Mouse (Mus musculus) ES-CJ7 (cell line): Measurements from ENCODE around the gene Myt1l.

Experiments used
- DNase-seq: peaks from one replicate; pipeline ENCODE4 v3.0.0; 2011; ENCODE audit warnings: low read depth, low spot score

Myt1l gene

DNA sequence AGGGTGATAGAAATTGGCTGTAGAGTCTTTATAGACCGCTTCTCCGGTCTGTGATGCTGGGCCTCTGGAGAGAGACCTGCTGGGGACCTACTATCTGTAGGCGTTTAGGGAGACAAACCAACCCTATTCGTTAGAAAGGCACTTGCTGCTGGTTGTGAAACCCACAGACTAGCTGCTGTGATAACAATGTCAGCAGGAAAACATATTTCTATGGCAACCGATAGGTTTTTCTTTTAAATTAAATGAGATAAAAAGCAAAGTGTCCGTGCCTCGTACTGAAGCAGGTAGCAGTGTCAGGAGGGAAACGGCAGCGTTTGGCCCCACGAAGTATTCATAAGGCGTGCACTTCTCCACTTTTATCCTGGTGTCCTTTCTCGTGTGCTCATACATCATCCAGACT lies 127.5 kb downstream of the Myt1l start:
- no peak for DNase-seq

DNA sequence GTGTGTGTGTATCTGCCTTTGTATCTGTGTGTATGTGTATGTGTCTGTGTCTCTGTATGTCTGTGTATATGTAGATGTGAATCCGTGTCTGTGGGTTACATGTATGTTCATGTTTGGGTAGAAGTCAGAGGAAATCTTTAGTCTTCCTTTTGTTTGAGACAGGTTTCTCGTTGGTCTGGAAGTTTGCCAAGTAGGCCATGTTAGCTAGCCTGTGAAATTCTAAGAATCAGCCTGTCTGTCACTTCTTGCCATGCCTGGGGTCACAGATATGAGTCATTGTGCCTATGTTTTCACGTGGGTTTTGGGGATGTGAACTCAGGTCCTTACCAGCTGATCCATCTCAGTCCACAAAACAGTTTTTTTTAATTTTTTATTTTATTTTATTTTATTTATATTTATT lies 128.9 kb downstream of the Myt1l start:
- no peak for DNase-seq

DNA sequence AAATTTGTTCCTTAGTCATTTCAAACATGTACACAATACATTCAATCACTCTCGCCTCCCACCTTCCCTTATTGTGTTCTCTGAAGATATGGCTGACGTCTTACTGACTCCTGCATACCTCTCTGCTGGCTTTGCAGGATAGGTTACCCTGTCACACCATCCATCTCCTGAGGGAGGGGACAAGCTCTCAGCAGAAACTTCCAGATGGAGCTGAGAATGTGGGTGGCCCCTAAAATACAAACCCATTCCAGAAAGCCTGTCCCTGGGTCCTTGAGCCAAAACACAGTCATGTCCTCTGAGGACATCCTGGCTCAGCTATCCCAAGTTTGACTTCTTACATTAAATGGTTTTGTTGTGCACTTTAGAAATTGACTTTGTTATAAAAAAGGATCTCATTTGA lies 129.7 kb downstream of the Myt1l start:
- no peak for DNase-seq

DNA sequence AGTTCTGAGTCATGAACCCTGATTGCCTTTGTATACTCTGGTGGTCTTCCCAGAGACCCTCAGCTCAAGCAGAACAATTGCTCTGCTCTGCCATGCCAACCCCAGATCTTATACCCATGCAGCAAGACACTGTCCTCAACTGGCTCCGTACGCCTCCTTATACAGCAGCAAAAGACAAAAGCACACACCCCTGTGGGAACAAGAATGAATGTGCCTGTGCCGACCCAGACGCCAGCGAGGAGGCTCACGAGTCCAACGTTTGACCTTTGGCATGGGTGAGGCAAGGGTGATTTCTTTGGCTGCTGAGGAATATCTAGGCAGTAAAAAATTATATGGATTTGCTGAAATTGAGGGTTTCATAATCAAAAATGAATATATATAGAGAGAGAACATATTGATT lies 143.8 kb downstream of the Myt1l start:
- no peak for DNase-seq

DNA sequence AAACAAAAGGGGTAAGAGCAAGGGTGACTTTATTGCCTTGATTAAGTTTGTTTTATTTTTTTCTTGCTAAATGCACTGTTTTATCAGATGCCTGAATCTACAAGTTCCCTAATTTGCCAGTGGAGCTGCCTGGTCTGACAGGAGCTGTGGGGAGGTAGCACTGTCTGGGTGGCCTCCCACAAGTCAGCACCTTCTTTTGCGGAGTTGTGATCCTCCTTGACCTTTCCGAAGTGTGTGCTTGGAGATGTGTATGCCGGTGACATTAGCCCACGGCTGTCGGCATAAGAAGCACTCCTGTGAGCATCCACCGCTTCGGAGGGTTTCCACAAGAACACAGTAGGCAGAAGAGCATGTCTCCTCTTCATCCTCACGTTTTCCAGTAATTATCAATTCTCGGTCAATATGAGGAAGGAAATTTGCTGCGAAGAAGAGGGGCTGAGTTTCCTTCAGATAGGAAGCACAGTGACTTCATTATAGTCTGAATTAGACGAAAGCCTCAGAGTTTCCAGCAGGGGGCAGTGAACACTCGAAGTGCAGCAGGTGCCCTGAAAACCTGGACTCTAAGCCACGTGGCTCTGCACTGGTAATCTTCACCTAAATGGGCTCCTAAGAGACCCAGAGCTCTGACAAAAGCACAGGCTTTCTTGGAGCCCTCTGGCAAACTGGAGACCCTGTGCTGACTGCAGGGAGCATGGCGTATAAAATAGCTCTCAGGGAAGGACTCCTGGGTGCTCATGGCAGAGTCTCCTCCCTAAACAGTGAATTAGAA lies 147.6 kb downstream of the Myt1l start:
- peak; percentile 53 for DNase-seq

DNA sequence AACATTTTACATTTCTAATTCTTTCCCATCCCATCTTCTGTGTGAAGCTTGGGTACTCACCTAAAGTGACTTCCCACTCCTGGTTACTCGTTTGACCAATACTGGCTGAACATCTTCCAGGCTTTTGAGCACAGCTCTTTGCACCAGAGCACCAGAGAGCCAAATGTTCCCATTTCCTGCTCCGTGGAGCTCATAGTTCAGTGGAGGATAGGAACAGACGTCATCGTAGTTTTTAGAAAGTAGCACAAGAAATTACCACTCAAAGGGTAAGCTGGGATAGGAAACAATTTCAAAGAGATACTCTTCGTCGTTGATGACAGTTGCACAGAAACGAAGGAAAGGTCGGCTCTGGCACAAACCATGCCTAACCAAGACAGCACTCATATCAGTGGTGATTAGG lies 154.2 kb downstream of the Myt1l start:
- DNase-seq = no peak

DNA sequence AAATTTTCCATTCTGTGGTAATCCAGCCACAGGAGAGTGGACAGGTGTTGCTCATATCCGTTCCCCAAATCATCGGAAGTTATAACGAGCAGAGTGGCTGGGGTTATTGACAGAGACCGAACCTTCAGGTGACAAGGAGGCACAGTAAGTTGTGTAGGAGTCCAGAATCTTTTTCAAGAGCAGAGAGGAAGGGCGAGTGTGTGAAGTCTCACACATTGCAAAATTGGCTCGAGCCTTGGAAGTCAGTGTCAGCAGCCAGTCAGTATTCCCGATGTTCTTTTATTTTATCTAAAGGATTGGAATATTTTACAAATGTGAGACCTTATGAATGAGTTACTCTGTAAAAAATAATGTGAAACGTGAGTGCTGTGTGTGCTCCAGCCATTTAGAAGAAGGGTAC lies 154.8 kb downstream of the Myt1l start:
- DNase-seq = no peak

DNA sequence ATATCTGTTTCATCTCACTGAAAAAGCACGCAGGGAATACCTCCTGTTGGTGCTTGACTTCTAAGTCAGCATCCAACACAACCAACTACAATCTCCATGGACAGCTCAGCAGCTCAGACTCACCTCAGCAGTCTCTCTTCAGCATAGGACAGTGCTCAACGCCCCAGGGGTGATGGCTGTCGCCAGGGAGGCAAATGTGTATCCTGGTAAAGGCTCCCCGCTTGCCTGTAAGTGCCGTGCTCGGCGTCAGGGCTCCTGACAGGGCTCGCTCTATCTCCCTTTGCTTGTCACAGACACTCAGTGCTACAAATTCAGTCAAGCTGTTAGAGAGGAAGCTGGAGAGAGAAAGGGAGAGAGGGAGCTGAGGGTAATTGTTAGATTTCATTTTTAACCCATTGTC lies 158.1 kb downstream of the Myt1l start:
- DNase-seq = no peak

DNA sequence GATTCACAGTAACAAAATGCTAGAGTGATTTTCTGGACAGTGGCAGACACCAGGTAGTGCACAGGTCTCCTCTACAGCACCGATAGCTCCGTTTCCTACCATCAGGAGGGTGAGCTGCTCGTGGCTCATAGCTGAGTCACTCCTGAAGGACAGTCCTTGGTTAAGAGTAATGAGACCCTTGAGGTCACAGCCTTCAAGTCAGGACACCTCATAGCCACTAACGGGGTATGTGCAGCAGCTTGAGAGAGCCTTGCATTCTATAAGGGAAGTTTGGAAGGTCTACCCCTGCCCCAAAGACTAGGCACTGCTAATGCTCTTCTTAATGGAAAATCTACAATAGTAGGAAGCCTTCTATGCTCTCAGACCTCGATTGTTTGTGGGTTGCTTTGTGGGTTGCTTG lies 163.4 kb downstream of the Myt1l start:
- DNase-seq = no peak

DNA sequence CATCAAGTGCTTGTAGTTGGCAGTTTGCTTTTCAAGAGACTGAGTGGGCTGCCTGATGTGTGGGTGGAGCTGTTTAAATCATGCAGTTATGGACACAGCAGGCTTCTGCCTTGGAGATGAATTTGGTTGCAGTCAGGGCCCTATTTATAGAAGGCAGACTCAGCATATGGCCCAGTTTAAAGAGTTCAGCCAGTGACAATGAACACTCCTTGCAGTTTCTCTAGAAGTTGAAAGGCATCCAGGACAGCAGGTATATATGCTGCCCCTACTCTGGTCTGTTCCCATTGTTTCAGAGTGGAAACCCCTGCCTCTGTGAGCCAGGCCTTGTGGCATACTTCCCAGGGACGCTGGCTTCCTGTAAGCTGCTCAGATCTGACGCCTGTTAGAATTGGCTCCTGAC lies 167.0 kb downstream of the Myt1l start:
- no peak for DNase-seq

DNA sequence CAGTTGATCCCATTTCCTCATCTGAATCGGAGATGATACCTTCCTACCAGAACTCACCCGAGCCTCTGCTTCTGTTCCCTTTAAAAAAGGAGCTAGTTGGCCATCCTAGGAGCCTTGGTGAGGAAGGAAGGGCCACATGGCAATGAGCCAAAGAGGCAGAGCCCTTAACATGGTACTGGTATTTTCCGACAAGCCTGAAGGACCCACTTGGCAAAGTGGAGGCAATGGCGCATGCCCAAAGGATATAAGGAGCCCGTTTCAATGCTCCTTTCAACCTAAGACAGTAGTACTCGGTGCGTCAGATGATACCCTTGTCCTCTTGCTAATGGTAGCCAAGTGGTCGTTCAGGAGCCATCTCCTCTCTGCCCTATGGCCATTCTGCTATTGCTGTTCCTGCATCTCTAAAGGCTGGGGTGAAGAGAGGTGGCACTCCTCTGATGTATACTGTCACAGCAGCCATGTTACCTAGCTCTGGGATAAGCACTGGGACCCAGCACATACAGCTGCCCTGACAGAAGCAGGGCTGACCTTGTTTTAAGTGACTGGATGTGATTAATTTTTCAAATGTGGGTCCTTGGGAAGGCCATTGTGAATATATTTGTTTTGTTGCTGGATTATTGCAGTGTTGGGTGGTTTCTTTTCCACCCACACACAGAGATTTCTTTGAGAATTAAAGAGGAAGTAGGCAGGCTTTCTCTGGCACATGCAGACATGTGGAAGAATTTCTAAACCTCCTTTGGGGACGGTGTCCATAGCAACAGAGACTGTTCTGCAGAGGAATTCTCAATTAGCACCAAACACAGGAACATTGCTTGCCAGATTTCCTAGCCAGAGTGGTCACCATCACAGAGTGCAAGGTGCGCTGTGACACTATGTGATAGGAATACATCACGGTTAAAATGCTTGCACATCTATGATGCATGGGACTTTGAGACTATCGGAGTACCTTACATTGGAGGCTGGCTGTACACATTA lies 169.6 kb downstream of the Myt1l start:
- no peak for DNase-seq

DNA sequence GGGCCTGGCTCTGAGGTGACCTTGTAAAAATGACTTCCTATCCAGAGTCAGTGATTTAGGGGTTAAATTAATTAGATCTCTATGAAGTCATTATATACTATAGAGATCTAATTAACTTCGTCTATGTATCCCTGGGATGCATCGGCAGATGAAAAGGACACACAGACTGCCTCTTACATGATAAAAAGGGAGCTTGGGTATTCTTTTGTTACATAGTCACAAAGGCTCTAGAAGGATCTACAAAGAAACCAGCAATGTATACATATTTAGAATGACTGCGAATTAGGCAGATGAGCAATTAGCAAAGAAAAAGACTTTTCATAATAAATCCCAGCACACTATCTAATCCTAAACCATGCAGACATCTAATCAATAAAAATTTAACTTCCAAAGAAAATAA lies 170.4 kb downstream of the Myt1l start:
- no peak for DNase-seq

DNA sequence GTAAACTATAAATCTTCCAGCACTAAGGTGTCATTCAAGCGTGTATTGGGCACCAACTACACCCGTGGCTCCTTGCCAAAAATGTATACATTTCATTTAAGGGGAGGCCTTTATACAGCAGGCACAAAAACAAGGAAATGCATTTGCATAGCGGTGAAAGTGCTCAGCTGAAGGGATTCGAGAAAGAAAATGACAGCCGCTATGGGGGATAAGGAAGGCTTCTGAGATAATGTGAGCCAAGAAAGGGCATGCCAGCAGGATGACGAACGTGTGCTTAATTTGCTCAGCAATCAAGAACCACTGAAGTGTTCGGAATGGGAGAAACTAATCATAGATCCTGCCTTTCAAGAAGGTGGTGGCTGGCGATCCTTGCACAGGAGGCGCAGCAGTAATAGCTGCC lies 170.8 kb downstream of the Myt1l start:
- no peak for DNase-seq

DNA sequence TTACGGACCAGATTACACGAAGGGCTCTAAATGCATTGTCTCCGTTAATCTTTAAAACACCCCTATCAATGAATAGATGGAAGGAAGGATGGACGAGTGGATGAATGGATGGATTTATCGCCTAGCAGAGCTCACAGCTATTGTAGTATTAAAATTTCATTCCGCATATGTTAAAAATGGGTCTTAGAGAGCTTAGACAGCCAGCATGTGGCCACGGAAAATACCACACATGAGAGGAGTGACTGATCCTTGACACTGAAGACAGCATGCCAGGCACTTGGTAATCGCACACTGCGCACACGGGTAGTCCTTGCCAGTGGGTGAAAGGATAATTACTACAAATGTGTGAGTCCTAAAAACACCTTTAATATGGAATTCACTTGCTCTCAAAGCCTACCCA lies 171.2 kb downstream of the Myt1l start:
- no peak for DNase-seq

DNA sequence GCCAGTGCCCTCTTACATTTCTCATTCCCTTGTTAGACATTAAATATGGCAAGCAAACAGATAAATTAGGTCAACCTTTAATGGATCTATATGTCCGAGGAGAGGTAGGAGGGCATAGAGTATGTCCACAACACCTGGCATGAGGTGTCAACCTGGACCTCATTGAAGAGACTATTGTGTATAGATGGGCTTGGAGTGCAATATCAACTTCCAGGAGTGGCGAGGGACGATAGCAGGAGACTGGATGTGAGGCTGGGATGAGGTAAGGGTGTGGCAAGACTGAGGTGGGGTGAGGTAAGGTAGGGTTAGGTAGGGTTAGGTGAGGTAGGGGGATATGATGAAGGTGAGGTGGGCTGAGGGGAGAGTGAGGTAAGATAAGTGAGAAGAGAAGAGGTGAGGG lies 171.8 kb downstream of the Myt1l start:
- DNase-seq = no peak

DNA sequence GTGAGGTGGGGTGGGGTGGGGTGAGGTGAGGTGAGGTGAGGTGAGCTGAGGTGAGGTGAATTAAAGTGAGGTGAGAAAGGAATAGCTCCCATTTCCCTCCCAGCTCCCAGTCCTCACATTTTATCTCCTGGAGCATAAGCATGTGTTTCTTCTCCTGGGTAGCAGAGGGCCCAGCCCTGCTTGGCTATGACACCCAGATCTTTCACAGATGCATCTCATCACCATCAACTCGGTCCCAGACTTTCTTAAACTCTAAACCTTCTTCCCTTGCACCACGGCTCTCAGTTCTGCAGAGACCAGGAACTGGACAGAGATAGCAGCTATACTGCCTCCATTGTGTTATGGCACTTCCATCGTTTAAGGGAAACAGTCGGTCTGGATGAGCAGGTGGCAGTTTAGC lies 172.9 kb downstream of the Myt1l start:
- DNase-seq = no peak

DNA sequence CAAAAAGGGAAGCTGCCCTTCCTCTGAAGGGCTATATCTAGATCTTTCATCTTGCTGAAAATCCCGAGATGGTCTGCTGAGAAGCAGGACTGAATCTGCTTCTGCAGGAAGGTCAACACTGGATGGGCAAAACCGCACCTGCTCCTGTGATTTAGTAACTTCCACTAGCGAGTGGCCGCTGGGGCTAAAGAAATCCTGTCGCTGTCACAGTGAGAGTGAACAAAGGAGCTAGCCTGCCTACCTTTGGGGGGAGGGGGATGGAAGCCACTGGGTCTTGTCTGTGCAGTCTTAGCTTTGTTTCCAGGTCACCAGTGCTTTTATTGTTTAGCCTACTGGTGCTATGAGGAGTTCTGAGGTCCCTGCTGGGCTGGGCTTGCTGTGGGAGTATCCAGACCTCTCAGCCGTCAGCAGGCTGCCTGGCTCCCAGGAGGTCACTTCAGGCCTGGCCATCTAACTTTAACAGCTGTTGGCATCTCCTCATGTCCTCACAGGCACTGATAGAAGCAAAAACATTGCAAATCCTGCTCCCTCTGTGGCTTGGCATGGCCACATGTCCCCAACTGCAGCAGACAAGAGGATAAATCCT lies 173.6 kb downstream of the Myt1l start:
- no peak for DNase-seq

DNA sequence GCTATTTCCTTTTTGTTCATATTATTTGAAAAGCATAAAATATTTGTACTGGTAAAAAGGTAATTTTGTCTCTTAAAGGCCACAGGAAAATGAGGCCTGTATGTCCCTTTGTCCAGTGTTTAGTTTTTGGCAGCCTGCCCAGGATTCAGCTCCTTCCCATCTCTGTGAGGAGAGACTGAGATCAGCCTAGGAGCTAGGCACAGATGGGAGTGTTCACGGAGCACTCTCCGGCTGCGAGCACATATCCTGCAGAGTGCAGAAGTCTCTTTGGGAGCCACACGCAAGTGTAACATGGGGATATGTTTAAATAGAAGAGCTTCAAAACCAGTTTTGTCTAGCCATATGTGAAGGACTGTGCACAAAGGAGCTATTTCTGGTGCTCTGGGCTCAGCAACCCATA lies 174.4 kb downstream of the Myt1l start:
- no peak for DNase-seq

DNA sequence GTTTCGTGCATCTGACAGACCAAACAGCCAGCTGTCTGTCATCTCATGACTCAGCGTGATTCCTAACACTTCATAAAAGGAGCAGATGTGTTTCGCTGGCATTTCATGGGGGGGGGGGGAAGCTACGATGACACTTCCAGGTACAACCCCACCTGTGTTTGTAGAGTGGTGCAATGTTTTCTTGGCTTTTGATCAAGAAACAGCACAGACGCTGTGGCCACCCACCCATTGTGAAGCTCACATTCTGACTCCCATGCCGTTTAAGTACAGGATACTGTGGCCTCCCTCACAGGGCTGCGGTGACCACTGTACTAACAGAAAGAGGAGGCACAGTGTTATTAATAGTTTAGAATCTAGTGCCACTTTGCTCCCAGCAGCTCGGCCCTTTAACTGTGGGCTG lies 175.4 kb downstream of the Myt1l start:
- no peak for DNase-seq

DNA sequence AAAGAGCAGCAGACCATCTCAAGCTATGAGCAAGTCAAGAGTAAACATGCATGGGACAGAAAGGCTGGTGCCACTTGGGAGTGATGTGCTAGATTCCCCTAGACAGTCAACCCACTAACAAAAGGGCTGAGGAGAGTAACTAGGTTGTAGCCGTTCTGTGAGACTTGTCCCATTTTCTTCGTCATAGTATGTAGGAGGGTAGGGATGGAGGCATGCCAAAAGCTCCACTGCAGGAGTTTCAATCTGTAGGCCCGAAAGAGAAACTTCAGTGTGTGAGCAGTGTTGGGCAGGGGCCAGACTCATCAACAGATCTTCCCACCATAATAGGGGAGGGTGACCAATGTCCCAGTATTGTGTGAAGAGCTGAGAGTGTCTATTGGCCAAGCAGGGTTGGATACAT lies 178.9 kb downstream of the Myt1l start:
- no peak for DNase-seq

DNA sequence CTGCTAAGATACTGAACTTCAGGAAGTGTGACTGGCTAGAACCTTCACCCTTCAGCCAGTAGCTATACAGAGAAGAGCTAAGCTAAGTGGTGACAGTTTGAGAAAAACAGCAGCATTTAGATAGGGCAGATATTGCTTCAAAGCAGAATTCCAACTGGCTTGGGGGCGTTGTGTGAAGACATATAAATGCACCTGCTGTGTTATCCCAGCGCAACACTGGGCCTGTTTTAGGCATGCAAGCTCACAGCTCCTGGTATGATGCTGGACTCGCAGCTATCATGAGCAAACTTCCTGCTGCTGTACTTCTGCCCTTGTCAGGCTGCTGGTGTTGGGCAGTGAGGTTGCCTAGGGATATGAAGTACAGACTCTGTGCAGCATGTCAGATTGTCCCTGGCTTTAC lies 180.0 kb downstream of the Myt1l start:
- no peak for DNase-seq
